Mouse (Mus musculus): ENCODE measurements around the gene Itpkc.

- TF ChIP-seq GATA1 (IDR thresholded peaks at IDR 0.05; ENCODE audit: borderline replicate concordance, low read length) = no peak
- no peak for TF ChIP-seq FLI1 (IDR thresholded peaks at IDR 0.05; ENCODE audit: low read length)
These were observed 2.3 kb upstream of the Itpkc start for GRCm38 (mm10) chr7:27230781-27231180.

Data from megakaryocyte, embryonic 14.5 days (primary cell).